Mouse (Mus musculus): ENCODE results near the gene Dna2.
"Not testable (repeated sequence)": the region's sequence is repeated elsewhere in the genome, so short reads cannot be mapped to it uniquely, and the experiment has no call there.

Gene Dna2

GRCm38 (mm10) chr10:62946738-62947471, at the start of gene Dna2:
TSS of gene Dna2 (plus strand) at chr10:62947026.
- DNase-seq, result peak; percentile 79

- DNase-seq, result no peak
Measured at GRCm38 (mm10) chr10:62897437-62897836, 49.4 kb upstream of the Dna2 start.

GRCm38 (mm10) chr10:62898061-62898460, 48.8 kb upstream of the Dna2 start:
- no peak for DNase-seq

- no peak for DNase-seq
Measured at GRCm38 (mm10) chr10:62900144-62900543, 46.7 kb upstream of the Dna2 start.

- DNase-seq, result no peak
Measured at GRCm38 (mm10) chr10:62901826-62902225, 45.0 kb upstream of the Dna2 start.

- no peak for DNase-seq
Measured at GRCm38 (mm10) chr10:62902829-62903228, 44.0 kb upstream of the Dna2 start.

GRCm38 (mm10) chr10:62906336-62906735, 40.5 kb upstream of the Dna2 start:
- no peak for DNase-seq

- DNase-seq, result not testable (repeated sequence)
Measured at GRCm38 (mm10) chr10:62908896-62909295, 37.9 kb upstream of the Dna2 start, which contains the start of gene Tet1. TSS of gene Tet1 (minus strand) at chr10:62908996.

GRCm38 (mm10) chr10:62911120-62911519, 35.7 kb upstream of the Dna2 start:
- DNase-seq, result no peak

GRCm38 (mm10) chr10:62918985-62919384, 27.8 kb upstream of the Dna2 start:
- DNase-seq, result no peak

- peak; percentile 94 for DNase-seq
Measured at GRCm38 (mm10) chr10:62919925-62920765, 26.7 kb upstream of the Dna2 start, which contains the start of gene Slc25a16. TSS of gene Slc25a16 (plus strand) at chr10:62920633.

GRCm38 (mm10) chr10:62920766-62921156, 26.1 kb upstream of the Dna2 start:
- DNase-seq, result no peak

- no peak for DNase-seq
Measured at GRCm38 (mm10) chr10:62924096-62924635, 22.7 kb upstream of the Dna2 start.

- DNase-seq, result no peak
Measured at GRCm38 (mm10) chr10:62932381-62932780, 14.4 kb upstream of the Dna2 start.

- no peak for DNase-seq
Measured at GRCm38 (mm10) chr10:62944975-62945580, 1.7 kb upstream of the Dna2 start.

- DNase-seq, result no peak
Measured at GRCm38 (mm10) chr10:62948551-62948950, 1.7 kb downstream of the Dna2 start.

- no peak for DNase-seq
Measured at GRCm38 (mm10) chr10:62963956-62964355, 17.1 kb downstream of the Dna2 start.

GRCm38 (mm10) chr10:62965796-62966195, 19.0 kb downstream of the Dna2 start:
- no peak for DNase-seq

GRCm38 (mm10) chr10:62966291-62966690, 19.5 kb downstream of the Dna2 start:
- DNase-seq, result no peak

GRCm38 (mm10) chr10:62971821-62972220, 25.0 kb downstream of the Dna2 start:
- DNase-seq, result no peak

GRCm38 (mm10) chr10:62979667-62980038, 32.8 kb downstream of the Dna2 start:
- DNase-seq, result no peak

GRCm38 (mm10) chr10:62980039-62980954, 33.5 kb downstream of the Dna2 start, which contains the start of gene Rufy2:
TSS of gene Rufy2 (plus strand) at chr10:62980223.
- DNase-seq, result peak; percentile 93

Measured in thymus, postnatal 4 days (tissue).